Mouse (Mus musculus) fat pad, adult 2 months (tissue): ENCODE measurements at regions not wholly inside any gene's neighbourhood (a gene's known extent, or its start where the extent isn't known, plus 50 kb on each side); places are given as distances from the start of the nearest gene placed in this dataset.

Experiments
- DNase-seq: peaks from one replicate; pipeline ENCODE4 v3.0.0-alpha.2; 2011; ENCODE audit warnings: low read depth, low spot score; ENCODE audit errors: extremely low read depth

DNA sequence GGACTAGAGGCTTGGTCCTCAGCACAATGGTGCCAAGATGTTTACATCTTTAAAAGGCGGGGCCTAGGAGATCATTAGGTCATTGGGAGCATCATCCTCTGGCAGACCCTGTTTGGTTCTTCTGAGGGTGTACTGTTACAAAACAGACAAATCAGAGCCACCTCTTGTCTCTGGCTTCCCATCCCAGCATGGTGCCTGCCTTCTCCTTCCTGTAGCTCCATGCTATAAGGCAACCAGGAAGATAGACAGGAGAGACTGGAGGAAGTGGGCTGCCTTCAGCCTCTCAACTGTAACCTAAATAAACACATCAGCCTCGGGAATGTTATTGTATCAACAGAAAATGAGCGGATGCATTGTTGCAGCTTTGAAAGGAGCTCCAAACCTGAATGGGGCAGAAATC, 529.8 kb upstream of the Gm765 start:
- DNase-seq: no peak

DNA sequence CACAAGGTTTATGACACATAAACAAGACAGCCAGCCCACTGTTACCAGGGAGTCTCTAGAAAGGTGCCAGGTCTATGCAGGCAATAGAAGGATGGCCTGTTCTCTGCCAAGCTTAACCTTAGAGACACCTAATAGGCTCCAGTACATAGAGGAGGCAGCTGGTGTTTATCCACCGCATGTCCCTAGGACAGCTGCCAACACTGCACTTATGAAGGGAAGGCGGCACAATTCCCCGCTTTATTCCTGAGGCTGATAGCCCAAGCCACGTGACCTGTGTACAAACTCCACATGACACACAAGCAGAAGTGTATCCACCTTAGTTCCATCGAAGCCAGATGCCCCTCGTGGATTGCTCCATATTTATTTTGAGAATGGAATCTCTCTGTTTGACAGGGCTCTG, 527.2 kb upstream of the Gm765 start:
- DNase-seq: no peak

DNA sequence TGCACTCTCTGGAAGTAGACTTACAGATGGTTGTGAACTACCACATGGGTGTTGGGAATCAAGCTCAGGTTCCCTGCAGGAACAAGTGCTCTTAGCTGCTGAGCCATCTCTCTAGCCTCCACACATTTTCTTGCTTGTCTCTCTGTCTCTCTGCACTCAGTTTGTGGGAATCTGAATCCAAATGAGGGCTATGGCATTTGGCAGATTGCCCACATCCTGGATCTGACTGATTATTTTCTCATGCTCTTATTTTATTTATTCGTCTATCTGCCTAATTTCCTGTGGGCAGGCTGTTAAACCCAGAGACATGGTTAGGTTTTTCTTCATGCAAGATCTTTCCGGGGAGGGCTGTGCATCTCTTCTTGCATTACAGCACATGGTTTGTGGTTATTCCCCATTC, 521.8 kb upstream of the Gm765 start:
- DNase-seq: no peak

DNA sequence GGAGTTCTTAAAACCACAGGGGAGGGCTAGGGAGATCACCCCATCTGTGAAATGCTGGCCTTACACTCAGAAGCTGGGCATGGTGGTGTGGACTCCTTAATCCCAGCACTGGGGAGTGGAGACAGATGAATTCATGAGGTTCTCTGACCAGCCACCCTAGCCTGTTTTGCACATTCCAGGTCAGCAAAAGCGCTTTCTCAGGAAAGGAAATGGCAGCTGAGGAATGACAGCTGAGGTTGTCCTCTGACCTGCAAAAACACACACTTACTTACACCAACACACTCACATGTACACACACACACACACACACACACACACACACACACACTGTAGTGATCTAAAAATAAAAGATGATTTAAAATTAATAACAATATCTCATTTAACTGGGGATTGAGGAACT, 513.4 kb upstream of the Gm765 start:
- no peak for DNase-seq

DNA sequence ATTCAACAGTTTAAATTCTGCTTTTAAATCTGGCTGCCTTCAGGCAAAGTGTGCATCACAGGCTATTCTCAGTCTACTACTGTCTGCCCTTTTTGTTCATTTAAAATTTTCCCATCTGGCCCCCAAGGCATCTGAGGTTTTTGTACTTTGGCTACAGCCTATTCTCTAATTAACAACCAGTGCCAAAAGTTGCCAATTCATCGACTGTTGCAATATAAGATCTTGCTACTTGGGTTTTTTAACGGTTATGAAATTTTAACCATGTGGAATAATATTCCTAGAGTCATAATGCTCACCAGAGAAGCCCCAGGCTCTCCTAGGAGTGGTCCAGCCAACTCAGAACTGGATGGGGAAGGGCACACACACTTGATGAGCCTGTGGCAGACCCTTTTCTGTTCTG, 508.4 kb upstream of the Gm765 start:
- peak; percentile 74 for DNase-seq

DNA sequence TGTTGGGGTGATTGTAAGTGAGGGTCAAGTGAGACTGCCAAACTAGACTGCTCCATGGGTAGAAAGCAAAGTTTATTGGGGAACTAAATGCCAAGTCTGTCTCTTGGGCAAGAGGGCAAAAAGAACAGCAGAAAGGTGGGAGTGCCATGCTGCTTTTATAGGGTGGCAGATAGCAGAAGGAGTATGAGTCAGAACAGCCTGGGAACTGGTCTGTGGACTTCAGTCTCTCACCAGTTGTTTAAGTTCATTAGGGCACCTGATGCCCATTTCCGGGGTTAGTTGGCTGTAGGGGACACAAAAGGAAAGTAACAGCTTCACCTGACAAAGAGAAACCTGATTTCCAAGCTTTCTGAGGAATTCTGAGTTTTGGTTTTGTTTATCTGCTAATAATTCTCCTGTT, 506.3 kb upstream of the Gm765 start:
- no peak for DNase-seq

DNA sequence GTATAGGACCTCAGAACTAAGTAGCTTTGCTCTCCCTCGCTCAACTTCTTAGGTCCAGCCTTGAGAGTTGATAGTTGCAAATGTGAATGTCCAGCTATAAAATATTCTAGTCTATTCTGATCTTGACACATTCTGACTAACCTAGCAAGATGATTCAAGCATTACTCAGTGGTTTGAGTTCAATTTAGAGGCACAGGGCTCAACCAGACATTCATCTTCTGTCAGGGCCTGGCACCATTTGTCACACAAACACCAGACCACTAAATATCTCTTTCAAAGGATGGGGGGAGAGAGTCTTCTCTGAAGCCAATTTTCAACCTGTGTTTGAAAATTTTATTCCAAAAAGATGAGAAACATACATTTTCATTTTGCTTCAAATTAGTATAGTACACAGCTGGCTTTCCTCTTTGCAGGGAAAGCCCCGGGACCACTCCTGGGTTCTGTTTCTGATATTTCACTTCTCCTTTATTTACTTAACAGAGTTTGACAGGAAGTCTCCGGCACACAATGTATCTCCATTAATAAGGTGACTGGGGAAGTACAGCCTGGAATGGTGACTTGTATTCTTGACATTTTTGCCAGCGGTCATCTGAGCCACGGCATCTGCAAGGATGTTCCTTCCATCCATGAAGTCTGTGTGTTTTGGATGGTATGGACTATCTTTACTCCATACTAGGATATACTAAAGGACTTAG, 503.6 kb upstream of the Gm765 start:
- DNase-seq: no peak

DNA sequence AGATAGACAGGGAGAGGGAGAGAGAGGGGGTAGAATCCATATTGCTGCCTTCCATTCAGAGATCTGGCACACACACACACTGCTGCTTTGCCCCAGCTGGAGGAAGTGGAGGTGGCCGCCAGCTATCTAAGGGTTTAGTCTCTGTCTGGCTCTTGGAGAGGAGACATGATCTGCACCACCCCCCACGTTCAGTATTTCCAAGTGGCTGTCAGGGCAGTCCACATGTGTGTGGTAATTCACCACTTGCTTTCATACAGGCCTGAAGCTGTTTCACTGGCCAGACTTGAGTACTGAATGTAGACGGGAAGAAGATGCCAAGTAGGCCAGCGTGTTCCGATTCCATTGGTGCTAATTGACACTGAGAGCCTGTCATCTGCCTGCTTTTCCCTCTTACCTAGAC, 501.0 kb upstream of the Gm765 start:
- peak; percentile 85 for DNase-seq

DNA sequence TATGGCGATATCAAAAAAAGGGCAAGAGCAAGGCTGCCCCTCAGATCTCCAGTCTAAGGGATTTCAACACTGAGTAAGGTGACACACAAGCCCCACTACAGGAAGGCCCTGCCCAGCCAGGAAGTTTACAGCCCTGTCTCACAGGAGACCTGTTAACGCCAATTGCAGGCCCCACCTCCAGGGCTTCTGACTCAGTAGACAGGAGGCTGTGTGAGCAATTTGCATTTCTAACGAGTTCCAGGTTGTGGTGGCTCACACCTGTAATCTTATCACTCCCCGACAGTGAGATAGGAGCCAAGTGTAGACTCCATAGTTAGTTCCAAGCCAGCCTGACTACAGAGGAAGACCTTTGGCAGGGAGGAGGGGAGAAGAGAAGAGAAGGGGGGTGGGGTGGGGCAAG, 500.4 kb upstream of the Gm765 start:
- DNase-seq: no peak

DNA sequence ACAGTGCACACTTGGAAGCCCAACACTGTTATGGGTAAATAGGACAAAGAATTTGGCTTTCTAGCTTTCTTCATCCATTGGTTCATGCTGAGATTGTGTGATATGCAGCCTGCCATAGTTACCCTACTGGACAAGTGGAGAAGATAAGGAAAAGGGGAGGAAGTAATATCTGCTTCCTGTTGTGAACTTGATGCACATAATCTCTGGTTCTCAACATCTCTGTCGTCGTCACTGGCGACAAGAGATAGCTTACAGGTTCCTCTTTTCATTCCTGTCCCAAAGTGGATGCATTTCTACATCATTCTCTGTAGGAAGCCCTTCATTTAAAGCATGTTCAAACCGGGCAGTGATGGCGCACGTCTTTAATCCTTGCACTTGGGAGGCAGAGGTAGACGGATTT, 491.4 kb upstream of the Gm765 start:
- no peak for DNase-seq

DNA sequence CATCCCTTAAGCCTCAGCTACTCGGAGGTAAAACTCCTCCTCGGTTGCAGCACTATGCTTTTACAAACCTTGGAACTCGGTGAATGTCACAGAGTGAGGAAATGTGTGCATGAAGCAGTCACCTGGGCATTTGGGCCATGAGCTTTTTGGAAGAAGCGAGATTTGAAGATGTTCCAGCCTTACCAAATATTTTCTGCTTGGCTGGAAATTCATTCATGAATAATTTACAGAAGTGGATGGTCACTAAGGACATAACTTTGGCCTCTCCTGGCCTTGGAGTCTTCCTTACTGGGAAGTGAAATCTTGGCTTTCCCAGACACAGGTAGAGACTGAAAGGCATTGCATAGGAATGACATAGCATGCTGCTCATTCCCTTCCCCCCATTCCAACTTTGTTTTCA, 487.6 kb upstream of the Gm765 start:
- no peak for DNase-seq

DNA sequence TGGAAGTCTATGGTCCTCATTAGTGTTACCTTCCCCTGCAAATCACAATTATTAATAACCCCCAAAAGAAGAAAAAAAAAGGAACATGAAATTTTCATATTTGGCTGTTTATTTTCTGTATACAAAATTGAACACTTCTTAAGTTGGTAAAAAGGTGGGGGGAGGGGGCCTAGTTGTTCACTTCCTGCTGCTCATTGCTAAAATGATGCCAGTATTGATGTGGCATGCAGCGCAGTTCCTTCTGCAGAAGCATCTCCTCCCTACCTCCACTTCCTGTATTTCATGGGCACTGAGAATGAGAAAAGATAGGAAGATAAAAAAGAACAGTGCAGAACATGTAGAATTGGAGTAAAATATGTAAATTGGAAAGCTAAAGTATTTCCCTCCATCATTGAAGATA, 465.5 kb upstream of the Gm765 start:
- no peak for DNase-seq

DNA sequence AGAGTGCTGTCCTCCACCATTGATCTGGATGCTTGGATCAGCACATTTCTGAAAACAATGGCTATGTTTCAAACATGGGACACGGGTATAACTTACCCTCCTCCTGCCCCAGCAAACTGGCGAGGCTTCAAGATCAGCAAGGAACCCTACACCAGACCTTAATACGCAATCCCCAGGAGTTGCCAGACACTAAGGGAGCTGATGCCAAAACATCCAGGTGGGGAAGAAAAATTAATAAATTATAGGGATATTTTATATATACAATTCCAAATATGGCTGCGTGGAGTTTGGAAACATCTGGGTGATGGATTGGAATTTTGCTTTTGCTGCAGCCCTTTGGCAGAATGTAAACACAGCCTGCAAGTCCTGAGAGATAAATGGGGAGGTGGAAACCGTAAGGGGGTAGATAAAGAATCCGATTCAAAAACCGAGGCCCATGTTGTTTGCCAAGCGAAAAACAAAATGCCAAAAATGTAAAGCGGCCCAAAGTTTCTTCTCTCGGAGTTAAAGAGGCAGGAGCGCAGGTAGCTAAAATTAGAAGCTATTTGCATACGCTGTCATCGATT, 460.9 kb upstream of the Gm765 start:
- DNase-seq: no peak

DNA sequence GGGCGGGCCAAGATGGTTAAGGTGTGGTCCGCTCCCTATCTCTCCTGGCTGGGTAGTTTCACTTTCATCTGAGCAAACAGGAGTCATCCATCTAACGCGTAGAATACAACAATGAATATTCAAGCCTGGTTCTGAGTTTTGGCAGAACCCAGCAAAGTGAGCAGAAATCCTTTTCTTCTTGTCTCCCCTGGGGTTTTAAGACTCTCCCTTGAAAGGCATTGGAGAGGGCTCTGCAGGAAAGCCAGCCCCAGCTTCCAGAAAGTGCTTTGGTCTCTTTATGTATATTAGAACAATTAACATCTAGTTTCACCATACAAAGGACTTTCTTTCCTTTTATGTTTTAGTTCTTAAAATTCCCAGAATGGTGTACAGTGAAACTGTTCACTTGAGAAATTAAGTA, 458.5 kb upstream of the Gm765 start:
- DNase-seq: no peak

DNA sequence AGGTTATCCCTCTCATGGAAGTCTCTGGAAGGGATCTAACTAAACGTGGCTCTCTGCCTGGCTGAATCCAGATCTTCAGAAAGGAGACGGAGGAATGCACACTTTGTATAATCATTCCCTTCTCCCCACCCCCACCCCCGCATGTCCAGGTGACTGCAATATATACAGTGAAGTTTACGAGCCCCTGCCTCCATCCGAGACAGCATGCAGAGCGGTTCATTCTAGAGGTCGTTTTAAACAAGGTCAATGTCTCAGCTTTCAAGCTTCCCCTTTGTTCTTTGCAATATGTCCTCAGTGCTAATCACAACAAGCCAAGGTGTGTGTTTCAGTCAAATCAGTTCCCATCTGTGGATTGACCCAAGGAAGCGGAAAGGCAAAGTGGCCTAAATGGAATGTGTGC, 457.5 kb upstream of the Gm765 start:
- DNase-seq: no peak

DNA sequence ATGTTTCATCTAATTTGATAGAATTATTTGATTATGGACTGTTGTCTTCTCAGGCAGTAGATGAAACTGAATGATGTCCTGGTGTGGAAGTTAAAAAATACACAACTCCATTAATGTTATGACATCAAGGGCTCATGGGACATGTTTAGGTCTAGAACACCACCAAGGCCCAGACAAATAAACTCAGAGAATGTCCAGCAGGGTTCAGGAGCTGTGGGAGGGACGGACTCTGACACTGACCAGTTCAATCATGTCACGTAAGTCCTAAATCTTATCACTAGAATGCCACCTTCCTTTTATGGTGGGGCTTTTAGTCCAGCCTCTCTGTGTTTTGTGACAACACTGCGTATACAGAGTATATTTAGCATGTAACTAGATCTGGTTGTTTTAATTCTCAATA, 455.2 kb upstream of the Gm765 start:
- DNase-seq: no peak

DNA sequence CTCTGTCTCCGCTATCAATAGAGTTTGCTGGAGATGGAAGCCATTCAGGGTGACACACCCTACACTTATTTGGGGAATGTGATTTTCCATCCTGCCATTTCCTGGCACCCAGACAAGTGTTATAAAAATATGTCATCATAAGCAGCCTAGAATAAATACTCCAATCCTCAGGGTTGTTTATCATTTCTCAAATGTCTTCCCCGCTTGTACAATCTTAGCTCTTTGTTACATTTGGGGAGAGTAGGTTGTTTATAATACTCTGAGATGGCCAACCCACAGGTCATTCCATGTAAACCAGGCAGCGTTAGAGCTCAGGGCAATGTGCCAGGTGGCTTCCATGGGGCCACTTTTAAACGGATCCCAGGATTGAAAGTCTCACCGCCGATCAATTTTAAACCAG, 454.8 kb upstream of the Gm765 start:
- DNase-seq: no peak

DNA sequence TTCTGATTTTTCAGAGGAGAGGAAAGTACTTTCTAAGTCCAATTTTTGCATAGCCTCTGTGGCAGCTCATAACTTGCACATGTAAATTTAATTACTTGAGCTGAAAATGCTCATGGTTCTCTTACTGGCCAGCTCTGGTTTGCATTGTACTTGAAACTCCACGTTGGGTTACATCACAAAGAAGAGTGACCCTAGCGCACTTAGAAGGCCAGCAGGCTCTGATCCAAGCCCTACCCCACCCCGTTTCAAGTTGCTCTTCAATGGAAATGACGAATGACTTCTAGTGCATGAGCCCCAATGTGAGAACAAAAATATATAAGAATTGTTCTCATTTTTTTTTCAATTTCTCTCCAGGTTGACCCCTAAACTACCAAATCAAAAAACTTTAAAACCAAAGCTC, 454.1 kb upstream of the Gm765 start:
- DNase-seq: no peak

DNA sequence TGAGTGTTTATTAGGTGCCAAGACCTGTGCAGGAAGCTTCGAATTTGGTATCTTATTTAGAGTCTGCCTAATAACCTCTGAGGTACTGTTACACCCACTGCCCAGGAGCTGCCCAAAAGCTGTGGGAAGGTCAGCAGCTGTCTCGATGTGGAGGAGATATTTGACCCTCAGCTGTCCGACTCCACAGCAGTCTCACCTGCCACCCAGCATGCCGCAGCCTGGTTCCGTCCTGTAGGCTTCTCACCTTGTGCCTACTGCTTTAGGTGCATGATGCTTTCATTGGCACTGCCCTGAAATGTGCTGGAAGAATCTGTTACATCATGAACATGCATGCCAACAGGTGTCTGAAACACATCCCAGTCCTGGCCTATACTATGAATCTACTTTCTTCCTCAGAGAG, 444.9 kb upstream of the Gm765 start:
- peak; percentile 47 for DNase-seq

DNA sequence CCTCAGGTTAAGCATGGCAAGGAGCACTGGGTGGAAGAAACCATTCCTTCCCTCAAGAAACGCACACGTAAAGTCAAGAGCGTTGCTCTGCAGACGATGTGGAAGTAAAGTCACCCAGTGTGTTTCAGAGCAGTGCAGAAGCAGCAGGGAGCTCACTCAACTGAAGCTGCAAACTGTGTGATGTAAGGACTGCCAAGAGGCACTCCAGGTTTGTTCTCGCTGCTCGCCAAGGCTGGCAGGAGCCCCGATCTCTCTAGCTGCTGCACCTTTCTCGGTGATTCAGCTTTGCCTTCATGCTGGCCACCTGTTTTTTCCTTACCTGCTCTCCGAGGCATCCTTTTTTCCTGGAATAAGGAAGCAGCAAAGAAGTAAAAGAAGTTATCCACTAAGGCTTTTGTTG, 439.5 kb upstream of the Gm765 start:
- no peak for DNase-seq

DNA sequence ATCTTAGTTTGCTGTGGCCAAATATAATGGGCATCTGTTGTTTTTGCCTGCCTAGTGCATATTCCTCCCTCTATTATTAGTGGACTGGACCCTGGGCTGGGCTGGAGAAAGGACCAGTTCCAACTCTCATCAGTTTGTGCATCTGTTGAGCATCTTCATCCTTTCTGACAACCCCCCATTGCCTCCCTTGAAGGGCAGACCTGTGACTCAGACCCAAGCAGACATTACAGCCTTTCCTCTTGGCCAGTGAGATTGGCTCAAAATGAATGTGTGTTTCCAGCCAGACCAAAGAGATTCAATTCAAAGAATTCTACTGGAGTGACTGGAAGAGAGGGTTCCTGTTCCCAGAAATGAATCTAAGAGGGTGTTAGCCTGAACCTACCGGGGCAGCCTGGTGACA, 433.2 kb upstream of the Gm765 start:
- DNase-seq: no peak

DNA sequence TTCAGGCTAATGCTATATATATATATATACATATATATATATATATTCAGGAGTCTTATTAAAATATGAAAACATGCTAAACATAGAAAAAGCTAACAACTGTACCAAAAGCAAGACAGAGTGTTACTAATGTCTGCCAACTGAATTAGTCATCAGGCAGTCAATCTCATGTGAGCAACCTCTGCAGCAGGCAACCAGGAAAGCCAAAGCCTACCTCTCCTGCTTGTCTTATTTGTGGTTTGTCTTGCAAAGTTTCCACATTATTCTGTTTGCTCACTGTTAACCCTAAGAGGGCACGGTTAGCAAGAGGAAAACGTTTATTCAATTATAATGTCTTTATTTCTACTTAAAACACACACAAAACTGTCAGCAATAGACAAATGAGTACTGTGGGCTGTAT, 427.4 kb upstream of the Gm765 start:
- DNase-seq: no peak

DNA sequence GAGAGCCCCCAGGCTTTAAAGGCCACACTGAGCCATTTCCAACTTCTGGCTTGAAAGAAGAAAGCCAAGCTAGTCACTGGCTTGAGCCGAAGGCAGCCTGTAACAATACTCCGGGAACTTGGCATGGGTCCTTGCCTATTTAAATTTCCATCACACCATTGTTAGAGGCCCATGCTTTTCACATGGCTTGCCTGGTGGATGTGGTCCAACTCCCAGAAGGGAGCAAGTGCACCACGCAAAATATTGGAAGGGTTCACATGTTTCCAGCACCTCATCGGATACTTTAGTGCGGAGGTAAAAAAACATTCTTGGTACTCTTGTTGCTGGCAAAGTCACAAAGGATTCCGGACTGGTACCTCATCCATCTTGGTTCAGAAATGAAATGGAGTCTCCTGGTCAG, 426.8 kb upstream of the Gm765 start:
- no peak for DNase-seq
